Mouse (Mus musculus) embryonic facial prominence, embryonic 11.5 days (tissue): ENCODE measurements around the gene Mien1. TPM values are rescaled to one million over a fixed set of nuclear protein-coding genes. Genes with fewer than 3 reads are reported as not detected.
A peak's percentile ranks its signal among the peaks of the same experiment; 100 is the strongest.

Experiments
- ATAC-seq: fragments of 200-750 bp; cut with Nextera tagmentation; replicated peaks from 2 replicates; pipeline ENCODE4 v1.8.0; 2017; ENCODE audit warnings: low read depth; ENCODE audit not compliant: insufficient number of reproducible peaks, low FRiP score, low TSS enrichment
- DNase-seq: peaks from one replicate; pipeline ENCODE4 v3.0.0-alpha.2; 2015; ENCODE audit warnings: low spot score
- H3K27ac ChIP-seq: fragments of 300-500 bp; sonication (generic); replicated peaks from 2 replicates; pipeline ENCODE4 v1.5.1; 2014; ENCODE audit warnings: mild to moderate bottlenecking, low read depth, low read length, control low read depth
- H3K27me3 ChIP-seq: fragments of 300-500 bp; sonication (generic); 2 replicates; pipeline ENCODE4 v1.6.1; 2014; ENCODE audit warnings: mild to moderate bottlenecking, low read length, moderate library complexity, mixed read lengths; ENCODE audit not compliant: control insufficient read depth, insufficient read depth
- H3K36me3 ChIP-seq: fragments of 300-500 bp; sonication (generic); replicated peaks from 2 replicates; pipeline ENCODE4 v1.6.1; 2014; ENCODE audit warnings: low read depth, mild to moderate bottlenecking, low read length, moderate library complexity, mixed read lengths; ENCODE audit not compliant: control insufficient read depth, insufficient read depth
- H3K4me1 ChIP-seq: fragments of 300-500 bp; sonication (generic); 2 replicates; pipeline ENCODE4 v1.6.1; 2014; ENCODE audit warnings: low read length, mixed read lengths; ENCODE audit not compliant: control insufficient read depth, insufficient read depth
- H3K4me2 ChIP-seq: fragments of 300-500 bp; sonication (generic); 2 replicates; pipeline ENCODE4 v1.6.1; 2014; ENCODE audit warnings: low read depth, mild to moderate bottlenecking, control low read depth, low read length, moderate library complexity
- H3K4me3 ChIP-seq: fragments of 300-500 bp; sonication (generic); 2 replicates; pipeline ENCODE4 v1.5.1; 2014; ENCODE audit warnings: low read depth, low read length, control low read depth
- H3K9ac ChIP-seq: fragments of 300-500 bp; sonication (generic); replicated peaks from 2 replicates; pipeline ENCODE4 v1.6.1; 2014; ENCODE audit warnings: mild to moderate bottlenecking, control low read depth, low read length
- H3K9me3 ChIP-seq: fragments of 300-500 bp; sonication (generic); replicated peaks from 2 replicates; pipeline ENCODE4 v1.6.1; 2016; ENCODE audit warnings: mild to moderate bottlenecking, low read length, inconsistent platforms, mixed read lengths; ENCODE audit not compliant: control insufficient read depth
- WGBS: fragments of 180-500 bp; shearing (Covaris S2); extraction: QIAGEN DNeasy Blood & Tissue Kit; methylation state at CpG from one replicate; pipeline ENCODE4 v1.1.7; 2014; 5-methylcytosine and 5-hydroxymethylcytosine counted together
- polyA plus RNA-seq: library from polyadenylated mRNA; unstranded; fragments of >200 nt; fragmentation: Nextera tagmentation; extraction: Ambion mirVana; gene quantifications from 2 replicates; pipeline ENCODE4 v1.2.1, GENCODE M21; 2014

The Mien1 gene
- polyA plus RNA-seq, 1 experiment from 2014 or later: 89.3 TPM

DNA sequence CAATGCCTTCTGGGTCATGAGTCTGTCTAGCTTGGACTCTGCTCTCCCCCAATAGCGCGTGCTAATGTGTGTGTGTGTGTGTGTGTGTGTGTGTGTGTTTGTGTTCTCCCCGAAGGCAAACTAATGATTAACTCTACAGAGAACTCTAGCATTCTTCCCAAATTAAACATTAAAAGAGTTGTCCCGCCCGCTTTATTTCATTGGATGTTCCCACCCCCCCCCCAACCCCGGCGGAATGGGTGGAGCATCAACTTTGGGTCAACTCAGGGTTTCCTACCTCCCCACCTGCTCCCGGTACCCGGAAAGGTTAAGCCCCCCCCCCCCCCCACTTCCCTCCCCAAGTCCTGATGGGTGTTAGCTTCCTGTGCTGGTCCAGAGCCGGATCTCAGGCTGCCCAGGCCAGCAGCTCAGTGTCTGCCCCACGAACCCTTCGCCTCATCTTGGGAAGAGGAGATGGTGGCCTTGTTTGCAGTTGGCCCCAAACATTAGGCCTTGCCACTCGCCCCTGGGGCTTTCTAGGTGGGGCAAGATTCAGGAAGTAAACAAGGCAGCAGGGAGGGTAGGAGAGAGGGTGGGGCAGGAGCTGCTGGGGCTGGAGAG is 9.5 kb upstream of the Mien1 start:
- H3K4me2 ChIP-seq: no peak overlapping the region; the same call in 1 of the 2 replicates
- no peaks in the 10 kb centered on the region; the same call in 1 of the 2 replicates for H3K4me1 ChIP-seq
- no peaks in the 10 kb centered on the region for H3K36me3 ChIP-seq
- no peak for DNase-seq
- peaks cover 14% of the 10 kb centered on the region for H3K27me3 ChIP-seq
- no peaks in the 10 kb centered on the region for H3K9me3 ChIP-seq
- 28% methylated on average over 13 of the region's 13 CpGs for WGBS
- no peak overlapping the region for H3K4me3 ChIP-seq
- H3K9ac ChIP-seq: no peak overlapping the region
- ATAC-seq: no peak
- H3K27ac ChIP-seq: no peak overlapping the region

DNA sequence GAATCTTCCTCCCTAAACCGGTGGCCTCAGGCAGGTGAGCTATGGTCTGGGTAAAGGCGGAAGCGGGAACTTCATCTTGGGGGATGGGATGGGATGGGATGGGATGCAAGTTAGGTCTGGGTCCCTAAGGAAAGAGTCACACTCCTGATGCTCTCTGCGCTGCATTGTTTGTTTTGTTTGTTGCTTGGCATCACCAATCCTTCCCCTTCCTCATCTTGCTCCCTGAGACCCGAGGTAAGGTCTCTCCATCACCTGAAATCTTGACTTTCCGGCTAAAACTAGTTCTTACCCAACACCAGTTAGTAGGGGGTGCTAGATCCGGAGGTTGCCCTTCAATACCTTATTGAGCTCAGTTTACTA is 8.7 kb upstream of the Mien1 start:
- Histone ChIP-seq H3K27ac (no peak overlapping the region), H3K36me3 (no peaks in the 10 kb centered on the region), H3K4me3 (peak overlapping the region; percentile 11), H3K9me3 (no peaks in the 10 kb centered on the region), H3K4me2 (0 out of 2 replicates have a peak overlapping the region, but pooled peaks have one; percentile 13), H3K4me1 (no peaks in the 10 kb centered on the region; the same call in 1 of the 2 replicates), H3K9ac (no peak overlapping the region), H3K27me3 (peaks cover 14% of the 10 kb centered on the region)
- ATAC-seq (no peak), DNase-seq (no peak)
- WGBS: 12% methylated on average over 7 of the region's 7 CpGs

DNA sequence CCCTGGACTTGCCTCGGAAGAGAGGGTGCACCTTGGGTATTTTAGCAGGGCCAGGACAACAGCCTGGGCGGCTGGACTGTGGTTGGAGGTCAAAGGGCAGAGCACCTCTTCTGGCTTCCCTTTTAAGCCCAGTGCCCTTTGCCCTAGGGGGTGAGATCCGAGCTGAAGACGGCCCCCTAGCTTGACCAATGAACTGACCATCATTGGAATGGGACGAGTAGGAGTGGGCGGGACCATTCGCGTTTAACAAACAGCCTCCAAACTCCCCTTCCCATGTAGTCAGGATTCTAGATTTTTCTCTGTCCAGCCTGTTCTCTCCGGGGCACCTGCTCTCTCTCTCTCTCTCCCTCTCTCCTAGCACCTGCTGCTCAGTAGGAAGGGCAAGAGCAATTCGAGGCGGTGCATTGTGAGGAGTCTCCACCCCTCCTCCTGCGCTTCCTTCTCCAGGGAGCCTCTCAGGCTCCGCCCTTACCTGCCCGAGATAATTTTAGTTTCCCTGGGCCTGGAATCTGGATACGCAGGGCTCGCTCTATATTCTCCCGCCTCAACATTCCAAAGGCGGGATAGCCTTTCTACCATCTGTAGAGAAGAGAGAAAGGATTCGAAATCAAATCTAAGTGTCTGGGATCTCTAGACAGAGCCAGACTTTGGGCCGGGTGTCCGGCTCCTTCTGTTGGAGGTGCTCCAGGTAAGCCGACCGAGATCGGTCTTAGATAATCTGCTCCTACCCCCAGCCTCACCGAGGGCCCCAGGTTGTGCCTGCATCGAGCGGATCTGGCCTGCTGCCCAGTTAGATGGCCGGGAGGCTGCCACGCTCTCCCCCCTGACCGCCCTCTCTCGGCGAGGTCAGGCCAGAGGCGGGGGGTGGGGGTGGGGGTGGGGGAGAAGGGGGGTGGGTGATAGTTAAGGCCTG is 8.0 kb upstream of the Mien1 start:
- Histone ChIP-seq H3K4me3 (peak overlapping the region; percentile 11; the same call in 1 of the 2 replicates), H3K27ac (no peak overlapping the region), H3K9ac (peak overlapping the region; percentile 4; the same call in 1 of the 2 replicates), H3K4me2 (0 out of 2 replicates have a peak overlapping the region, but pooled peaks have one; percentile 13), H3K4me1 (no peaks in the 10 kb centered on the region; the same call in 1 of the 2 replicates), H3K36me3 (no peaks in the 10 kb centered on the region), H3K27me3 (peaks cover 14% of the 10 kb centered on the region), H3K9me3 (no peaks in the 10 kb centered on the region)
- WGBS: 1% methylated on average over 33 of the region's 33 CpGs
- peak; percentile 43 for DNase-seq
- ATAC-seq: peak; percentile 39; the same call in 1 of the 2 replicates

DNA sequence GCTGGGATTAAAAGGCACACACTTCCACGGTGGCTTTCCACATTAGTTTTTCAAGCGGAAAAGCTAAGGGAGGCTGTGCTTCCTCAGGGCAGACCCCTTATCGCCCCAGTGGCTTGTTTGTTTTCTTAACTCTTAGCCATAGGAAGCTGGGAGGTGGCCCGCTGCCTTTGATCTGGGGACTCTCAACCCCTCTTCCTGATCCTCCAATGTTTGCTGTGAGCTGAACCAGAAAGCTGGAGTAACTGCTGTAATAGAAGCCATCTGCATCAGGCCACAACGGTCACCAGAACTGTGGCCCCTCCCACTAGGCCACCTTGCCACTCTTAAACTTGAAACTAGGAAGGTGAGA is 7.4 kb upstream of the Mien1 start, which contains the start of gene Grb7:
TSS of gene Grb7 (plus strand) at position 182 of the 349 bp plus-strand sequence.
- H3K27me3 ChIP-seq: peaks cover 14% of the 10 kb centered on the region
- H3K4me2 ChIP-seq: 0 out of 2 replicates have a peak within 1 kb of the TSS, but pooled peaks have one; percentile 13
- H3K4me3 ChIP-seq: peak within 1 kb of the TSS; percentile 11; the same call in 1 of the 2 replicates
- WGBS: 4% methylated on average over 5 of the region's 5 CpGs
- ATAC-seq (0 out of 2 replicates have a peak, but pooled peaks have one; percentile 3), DNase-seq (peak; percentile 36)
- peak within 1 kb of the TSS; percentile 4; the same call in 1 of the 2 replicates for H3K9ac ChIP-seq
- H3K9me3 ChIP-seq: no peaks in the 10 kb centered on the region
- H3K4me1 ChIP-seq: no peaks in the 10 kb centered on the region; the same call in 1 of the 2 replicates
- H3K27ac ChIP-seq: no peak within 1 kb of the TSS
- H3K36me3 ChIP-seq: no peaks in the 10 kb centered on the region

DNA sequence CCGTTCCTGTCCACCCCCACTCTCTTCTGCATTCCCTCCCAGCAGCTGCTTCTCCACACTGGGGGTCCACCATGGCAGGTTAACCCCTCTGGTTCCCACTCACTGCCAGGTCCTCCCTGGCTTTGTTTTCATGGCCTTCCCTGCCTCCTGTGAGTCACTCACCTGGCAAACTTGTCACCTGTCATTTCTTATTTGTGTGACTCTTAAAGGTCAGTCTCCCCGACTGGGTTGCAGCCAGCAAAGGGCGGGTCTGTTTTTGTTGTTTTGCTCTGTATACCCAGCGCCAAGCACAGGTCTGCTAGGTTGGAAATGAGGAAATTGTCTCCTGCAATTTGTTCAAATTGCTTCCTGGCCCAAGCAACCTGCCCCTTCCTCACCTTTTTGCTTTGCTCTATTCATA is 6.9 kb upstream of the Mien1 start:
- DNase-seq (no peak), ATAC-seq (no peak)
- Histone ChIP-seq H3K9me3 (no peaks in the 10 kb centered on the region), H3K9ac (no peak overlapping the region), H3K27ac (no peak overlapping the region), H3K4me3 (no peak overlapping the region), H3K4me1 (no peaks in the 10 kb centered on the region; the same call in 1 of the 2 replicates), H3K4me2 (no peak overlapping the region), H3K27me3 (peaks cover 14% of the 10 kb centered on the region), H3K36me3 (no peaks in the 10 kb centered on the region)
- 46% methylated on average over 4 of the region's 4 CpGs for whole genome bisulfite sequencing

DNA sequence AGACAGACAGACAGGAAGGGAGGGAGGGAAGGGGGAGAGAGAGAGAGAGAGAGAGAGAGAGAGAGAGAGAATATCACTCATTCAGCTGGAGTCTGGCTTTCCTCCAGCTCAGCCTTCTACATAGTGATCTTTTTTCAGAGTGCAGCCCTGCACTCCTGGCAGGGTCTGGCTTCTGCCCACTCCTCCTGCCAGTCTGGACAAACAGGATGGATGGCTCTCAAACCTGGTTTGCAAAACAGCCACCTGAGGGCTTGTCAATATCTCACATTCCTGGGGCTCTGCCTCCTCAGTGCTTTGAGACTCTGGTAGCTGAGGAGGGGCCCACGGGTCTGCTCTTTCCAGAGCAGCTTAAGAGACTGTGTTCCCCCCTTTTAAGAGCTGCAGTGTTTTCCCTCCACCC is 6.4 kb upstream of the Mien1 start:
- no peak for ATAC-seq
- no peaks in the 10 kb centered on the region for H3K9me3 ChIP-seq
- WGBS: 55% methylated on average over 1 of the region's 1 CpGs
- no peak for DNase-seq
- H3K4me3 ChIP-seq: no peak overlapping the region
- no peak overlapping the region for H3K27ac ChIP-seq
- peaks cover 14% of the 10 kb centered on the region for H3K27me3 ChIP-seq
- no peak overlapping the region for H3K4me2 ChIP-seq
- no peaks in the 10 kb centered on the region for H3K36me3 ChIP-seq
- H3K9ac ChIP-seq: no peak overlapping the region
- no peaks in the 10 kb centered on the region; the same call in 1 of the 2 replicates for H3K4me1 ChIP-seq

DNA sequence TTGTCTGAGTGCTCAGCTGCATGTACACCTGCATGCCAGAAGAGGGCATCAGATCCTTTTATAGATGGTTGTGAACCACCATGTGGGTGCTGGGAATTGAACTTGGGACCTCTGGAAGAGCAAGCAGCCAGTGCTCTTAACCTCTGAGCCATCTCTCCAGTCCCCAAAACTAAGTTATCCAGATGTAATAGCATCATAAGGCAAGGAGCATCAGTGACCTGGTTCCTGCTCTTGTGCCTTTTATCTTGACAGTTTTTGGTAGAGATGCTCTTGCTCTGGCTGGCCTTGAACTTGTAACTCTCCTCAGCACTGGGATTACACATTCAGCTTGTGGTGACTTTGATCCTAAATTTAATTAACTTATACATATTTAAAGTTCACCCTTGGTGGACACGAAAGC is 4.9 kb upstream of the Mien1 start:
- DNase-seq: no peak
- H3K27me3 ChIP-seq: peaks cover 13% of the 10 kb centered on the region
- no peak for ATAC-seq
- H3K9me3 ChIP-seq: no peaks in the 10 kb centered on the region
- no peak overlapping the region for H3K4me2 ChIP-seq
- no peaks in the 10 kb centered on the region; the same call in 1 of the 2 replicates for H3K4me1 ChIP-seq
- no peaks in the 10 kb centered on the region for H3K36me3 ChIP-seq
- H3K9ac ChIP-seq: no peak overlapping the region
- no peak overlapping the region for H3K27ac ChIP-seq
- WGBS: 94% methylated on average over 1 of the region's 1 CpGs
- no peak overlapping the region for H3K4me3 ChIP-seq
